Comparison of ENCODE assay signal across 23 mouse cellular contexts in genomic region chr4:101084863-101085262, GRCm38 (mm10).
"Had no signal": no experiment of that assay in that cellular context is flagged by ENCODE, and none has a peak within 500 bp of the region (broad histone marks: within the 10 kb centered on the region; RNA-seq: fewer than 3 reads in every experiment).

No protein-coding gene starts in this region.

- H3K27me3 ChIP-seq: heart, embryonic 15.5 days; hindbrain, embryonic 13.5 days; hindbrain, embryonic 15.5 days; limb, embryonic 13.5 days; limb, embryonic 15.5 days; liver, embryonic 12.5 days had no signal

- H3K4me3 ChIP-seq: heart, adult 2 months; heart, embryonic 13.5 days; heart, embryonic 15.5 days; hindbrain, embryonic 13.5 days; hindbrain, embryonic 15.5 days; limb, embryonic 13.5 days; limb, embryonic 15.5 days; liver, embryonic 12.5 days had no signal

- ATAC-seq: hindbrain, postnatal 0 days; intestine, embryonic 16.5 days; liver, embryonic 12.5 days had no signal

- H3K9ac ChIP-seq: heart, embryonic 13.5 days; heart, embryonic 15.5 days; hindbrain, embryonic 13.5 days; hindbrain, embryonic 15.5 days; limb, embryonic 13.5 days; limb, embryonic 15.5 days; liver, embryonic 12.5 days; liver, embryonic 14.5 days had no signal

- DNase-seq: gastrocnemius, postnatal 14 days; gastrocnemius, postnatal 36 days; heart, adult 2 months; heart, postnatal 14 days; heart, postnatal 36 days; kidney, adult 11 months; kidney, adult 8-10 months; kidney, postnatal 10 days; kidney, postnatal 36 days; layer of hippocampus, adult 9-11 months; layer of hippocampus, postnatal 36 days; left cerebral cortex, postnatal 4 days had no signal

- H3K27ac ChIP-seq: heart, adult 2 months; heart, embryonic 13.5 days; heart, embryonic 15.5 days; hindbrain, embryonic 13.5 days; hindbrain, embryonic 15.5 days; hindbrain, postnatal 0 days; limb, embryonic 13.5 days; limb, embryonic 15.5 days; liver, embryonic 12.5 days; liver, embryonic 14.5 days had no signal

- H3K36me3 ChIP-seq: heart, embryonic 13.5 days; heart, embryonic 15.5 days; hindbrain, embryonic 15.5 days; limb, embryonic 15.5 days; liver, embryonic 12.5 days had no signal

- H3K4me2 ChIP-seq: heart, embryonic 11.5 days; heart, embryonic 13.5 days; heart, embryonic 15.5 days; hindbrain, embryonic 13.5 days; hindbrain, embryonic 15.5 days; limb, embryonic 13.5 days; limb, embryonic 15.5 days; liver, embryonic 12.5 days had no signal

- H3K9me3 ChIP-seq: heart, embryonic 13.5 days; heart, embryonic 15.5 days; hindbrain, embryonic 13.5 days; hindbrain, embryonic 15.5 days; limb, embryonic 13.5 days; limb, embryonic 15.5 days; liver, embryonic 12.5 days had no signal
